Mouse (Mus musculus): ENCODE data around the gene Lrrc3c.

GRCm38 (mm10) chr11:98555124-98555700 is 42.9 kb upstream of the Lrrc3c start:
- no peak for TF ChIP-seq MYOD1 (IDR thresholded peaks at IDR 0.05; ENCODE audit: control insufficient read depth in 1 of 3, insufficient read length in 2 of 3, low read depth in 2 of 3)
- no peak for TF ChIP-seq POLR2A (IDR thresholded peaks at IDR 0.05; ENCODE audit: insufficient read length, low read depth)
